Mouse (Mus musculus) spleen, adult 12 weeks (tissue): ENCODE measurements around the gene Prkar2b.

Experiments
- DNase-seq: peaks from one replicate; pipeline ENCODE4 v3.0.0; 2022; ENCODE audit warnings: low spot score

Prkar2b gene

GRCm38 (mm10) chr12:31920464-31921405, 140.4 kb downstream of the Prkar2b start:
- no peak for DNase-seq

- DNase-seq = no peak
Observed at GRCm38 (mm10) chr12:31917245-31917644, 143.9 kb downstream of the Prkar2b start.

GRCm38 (mm10) chr12:31916691-31917090, 144.4 kb downstream of the Prkar2b start:
- DNase-seq = no peak

- no peak for DNase-seq
Observed at GRCm38 (mm10) chr12:31913614-31914013, 147.5 kb downstream of the Prkar2b start.

- no peak for DNase-seq
Observed at GRCm38 (mm10) chr12:31912966-31913551, 148.0 kb downstream of the Prkar2b start.
